Mouse (Mus musculus): Measurements from ENCODE around the gene Syt2.

Syt2 gene

DNA sequence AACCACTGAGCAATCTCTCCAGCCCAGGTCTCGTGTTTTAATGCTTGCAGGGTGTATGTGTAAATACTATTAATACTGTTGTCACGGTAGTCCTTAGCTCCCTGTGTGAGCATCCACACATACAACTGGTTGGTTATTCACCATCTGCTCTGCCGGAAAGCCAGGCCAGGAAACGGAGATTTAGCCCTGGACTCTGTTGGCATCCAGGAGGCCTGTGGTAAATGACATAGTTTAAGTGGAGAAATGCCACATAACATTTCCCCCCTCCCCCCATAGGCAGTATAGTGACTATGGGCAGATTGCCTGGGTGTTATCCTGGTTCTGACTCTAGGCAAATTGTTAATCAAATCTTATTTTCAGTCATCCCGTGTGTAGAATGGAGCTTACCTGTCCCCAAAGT is 4.3 kb downstream of the Syt2 start:
- DNase-seq (ENCODE audit: low spot score in 2 of 2): no peak

DNA sequence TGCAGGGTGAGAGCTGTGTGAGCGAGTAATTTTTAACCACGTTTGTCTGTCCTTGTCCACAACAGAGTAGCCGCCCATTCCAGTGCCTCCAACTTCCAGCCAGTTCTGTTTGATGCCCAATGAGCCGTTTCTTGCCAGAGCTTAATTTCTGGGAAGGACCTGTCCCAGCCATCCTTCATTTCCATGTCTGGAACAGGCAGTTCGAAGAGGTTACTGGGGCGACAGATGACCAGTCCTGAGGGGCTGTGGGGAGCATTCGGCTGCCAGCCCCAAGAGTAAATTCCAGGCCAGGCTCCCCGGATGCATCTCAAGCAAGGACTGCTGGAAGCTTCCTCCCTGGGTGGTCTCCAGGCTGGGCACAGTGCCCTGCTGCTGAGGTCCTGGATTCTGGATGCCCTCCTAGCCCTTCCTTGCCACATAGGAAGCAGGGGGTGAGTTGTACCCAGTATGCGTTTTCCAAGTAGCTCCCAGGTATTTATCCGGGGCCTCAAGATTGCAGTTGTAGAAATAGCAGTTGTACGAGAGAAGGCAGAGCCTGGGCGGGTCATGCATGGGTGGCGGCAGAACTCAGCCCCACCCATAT is 4.9 kb downstream of the Syt2 start:
- DNase-seq (ENCODE audit: low spot score in 2 of 2): no peak

DNA sequence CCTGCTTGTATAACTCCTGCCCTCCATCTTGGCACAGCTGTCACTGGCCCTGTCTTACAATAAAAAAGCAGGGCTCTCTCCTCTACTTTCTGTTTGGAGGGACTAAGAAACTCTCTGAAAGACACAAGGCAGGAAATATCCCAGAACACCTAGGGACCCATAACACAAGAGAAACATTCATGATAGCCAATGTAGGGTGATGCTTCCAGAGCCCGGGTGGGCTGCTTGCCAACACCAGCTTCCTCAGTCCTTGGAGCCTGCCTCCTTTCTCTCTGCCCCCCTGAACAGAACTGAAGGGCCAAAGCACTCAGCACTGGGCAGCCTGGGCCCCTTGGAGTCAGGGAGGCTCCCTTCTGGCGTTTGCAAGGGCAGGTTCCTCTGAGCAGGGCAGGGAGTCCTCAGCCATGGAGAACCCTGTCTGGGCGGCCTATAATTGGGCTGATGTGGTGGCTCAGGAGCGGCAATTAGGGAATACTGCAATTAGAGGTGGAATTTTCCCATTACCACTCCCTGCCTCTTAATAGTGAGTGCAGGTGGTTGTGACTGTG is 5.4 kb downstream of the Syt2 start:
- no peak for DNase-seq (ENCODE audit: low spot score in 2 of 2)

DNA sequence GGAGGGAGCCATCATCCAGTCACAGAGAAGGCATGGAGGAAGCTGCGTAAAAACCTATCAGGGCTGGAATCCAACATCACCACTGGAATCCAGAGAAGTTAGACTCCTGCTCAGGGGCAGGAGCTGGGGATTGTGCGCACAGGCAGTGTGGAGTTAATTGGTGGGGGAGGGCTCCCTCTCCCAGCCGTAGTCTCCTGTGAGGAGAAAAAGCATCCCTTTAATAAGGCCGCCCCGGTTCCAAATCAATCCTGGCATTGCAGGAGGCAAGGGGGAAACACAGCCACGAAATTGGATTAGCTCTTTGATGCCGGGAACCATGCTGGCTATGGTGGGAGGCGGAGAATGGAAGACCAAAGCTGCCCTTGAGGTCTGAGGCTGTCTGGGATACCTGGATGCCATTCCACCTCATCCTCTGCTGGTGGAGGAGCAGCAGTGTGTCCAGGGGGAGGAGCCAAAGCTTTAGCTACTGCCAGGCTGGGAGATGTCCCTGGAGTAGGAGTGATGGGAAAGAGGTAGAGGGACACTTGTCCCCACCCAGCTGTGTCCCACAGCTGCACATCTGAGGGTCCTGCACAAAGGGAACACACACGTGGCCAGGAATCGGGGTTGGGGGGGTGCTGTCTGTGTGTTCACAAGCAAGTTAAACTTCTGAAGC is 7.3 kb downstream of the Syt2 start:
- DNase-seq (ENCODE audit: low spot score in 2 of 2): no peak

DNA sequence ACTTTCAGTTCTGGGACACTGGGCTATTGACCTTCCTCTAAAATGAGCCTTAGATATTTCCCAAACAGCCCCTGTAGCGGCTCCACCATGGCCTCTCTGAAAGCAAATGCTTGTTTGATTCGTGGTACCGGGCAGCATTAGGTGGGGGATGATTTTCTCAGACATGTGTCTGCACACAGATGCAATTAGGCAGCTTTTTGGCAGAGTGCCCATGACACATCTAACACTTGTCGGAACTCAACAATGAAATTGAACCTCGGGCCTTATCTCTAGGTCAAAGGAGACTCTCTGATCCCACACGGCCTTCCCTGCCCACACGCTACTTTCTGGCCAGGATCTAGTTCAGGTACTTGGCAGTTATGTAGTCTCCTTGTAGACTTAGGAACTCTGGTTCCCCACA is 12.4 kb downstream of the Syt2 start:
- DNase-seq (ENCODE audit: low spot score in 2 of 2): no peak

DNA sequence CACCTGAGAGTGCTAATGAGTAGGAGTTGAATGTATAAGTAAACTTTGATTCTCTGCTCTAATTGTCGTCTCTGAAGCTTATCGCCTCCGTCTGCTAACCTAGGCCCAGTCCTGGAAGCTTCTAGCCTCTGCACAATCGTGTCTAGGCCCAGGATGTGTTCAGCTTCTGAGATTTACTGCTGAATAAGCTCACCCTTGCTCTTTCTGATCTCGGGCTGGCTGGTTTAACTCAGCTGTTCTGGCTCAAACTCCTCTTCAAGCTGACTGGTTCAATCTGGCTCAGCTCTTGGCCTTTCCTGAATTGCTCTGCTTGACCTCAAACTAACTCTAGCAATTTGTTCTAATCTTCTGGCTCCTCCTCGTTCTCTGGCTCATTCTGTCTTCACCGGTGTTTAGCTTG is 13.7 kb downstream of the Syt2 start:
- no peak for DNase-seq (ENCODE audit: low spot score in 2 of 2)

- no peak for DNase-seq (ENCODE audit: low spot score in 2 of 2)
Measured at GRCm38 (mm10) chr1:134671234-134672070, 25.0 kb downstream of the Syt2 start.

DNA sequence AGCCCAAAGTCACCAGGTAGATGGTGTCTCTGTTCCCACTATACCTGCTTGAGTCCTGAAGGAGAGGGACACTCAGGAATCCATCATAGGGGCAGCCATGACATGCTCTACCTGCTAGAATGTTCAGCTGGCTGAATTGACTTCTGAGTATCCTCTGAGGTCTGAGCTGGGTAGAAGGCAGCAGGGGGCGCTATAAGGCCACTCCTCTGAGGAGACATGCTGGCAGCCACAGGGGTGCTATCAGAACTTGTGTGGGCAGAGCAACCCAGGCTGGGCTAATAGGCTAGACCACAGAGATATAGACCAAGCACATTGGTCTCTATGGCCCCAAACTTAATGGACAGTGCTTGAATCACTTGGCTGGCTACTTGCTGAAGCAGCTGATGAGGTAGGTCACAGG is 27.8 kb downstream of the Syt2 start:
- DNase-seq (ENCODE audit: low spot score in 2 of 2): no peak

GRCm38 (mm10) chr1:134679445-134679844 is 33.0 kb downstream of the Syt2 start:
- no peak for DNase-seq (ENCODE audit: low spot score in 2 of 2)

GRCm38 (mm10) chr1:134680617-134681016 is 34.1 kb downstream of the Syt2 start:
- DNase-seq (ENCODE audit: low spot score in 2 of 2): no peak

DNA sequence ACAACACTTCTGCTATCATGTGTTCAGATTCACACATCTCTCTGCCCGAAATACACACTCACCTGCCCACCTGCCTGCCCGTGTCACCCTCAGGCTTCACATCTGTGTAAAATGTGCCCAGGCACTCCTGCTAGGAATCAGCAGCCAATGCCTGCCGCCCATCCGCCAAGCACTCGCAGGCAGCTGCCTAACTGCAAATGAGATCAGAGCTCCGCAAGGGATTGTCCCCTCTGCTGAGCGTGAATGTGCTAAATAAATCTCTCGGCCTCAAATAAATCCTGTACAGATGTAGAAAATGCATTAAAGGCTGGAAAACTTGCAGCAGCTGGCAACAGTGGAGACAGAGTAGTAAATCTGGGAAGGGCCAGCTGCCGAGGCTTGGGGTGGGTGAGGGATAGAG is 36.0 kb downstream of the Syt2 start:
- peak in 1 of 2 experiments; percentile 26 for DNase-seq (ENCODE audit: low spot score in 2 of 2)

DNA sequence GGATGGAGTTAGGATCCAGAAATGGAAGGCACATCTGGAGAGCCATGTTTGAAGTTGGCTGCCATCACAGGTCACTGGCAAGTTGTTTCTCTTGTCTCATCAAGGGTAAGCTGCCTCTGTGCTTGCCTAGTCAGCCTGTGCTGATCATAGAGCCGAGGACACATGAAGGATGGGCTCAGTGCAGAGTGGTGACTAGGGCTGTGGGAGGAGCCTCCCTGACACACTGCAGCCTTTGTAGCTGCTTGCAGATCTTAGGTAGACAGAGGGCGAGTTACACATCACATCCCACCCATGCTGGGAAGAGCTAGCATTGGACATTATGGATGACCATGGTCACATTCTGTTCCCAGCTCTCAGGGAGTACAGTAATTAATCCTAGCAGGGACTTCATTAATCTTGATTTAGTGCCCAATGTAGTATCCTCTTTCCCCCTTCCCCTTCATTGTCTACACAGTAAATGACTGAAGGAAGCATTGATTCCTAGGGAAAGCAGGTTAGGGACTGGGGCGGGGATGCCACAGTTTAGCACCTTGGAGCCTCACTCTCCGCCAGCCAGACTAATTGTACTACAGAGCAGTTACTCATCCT is 40.5 kb downstream of the Syt2 start:
- no peak for DNase-seq (ENCODE audit: low spot score in 2 of 2)

DNA sequence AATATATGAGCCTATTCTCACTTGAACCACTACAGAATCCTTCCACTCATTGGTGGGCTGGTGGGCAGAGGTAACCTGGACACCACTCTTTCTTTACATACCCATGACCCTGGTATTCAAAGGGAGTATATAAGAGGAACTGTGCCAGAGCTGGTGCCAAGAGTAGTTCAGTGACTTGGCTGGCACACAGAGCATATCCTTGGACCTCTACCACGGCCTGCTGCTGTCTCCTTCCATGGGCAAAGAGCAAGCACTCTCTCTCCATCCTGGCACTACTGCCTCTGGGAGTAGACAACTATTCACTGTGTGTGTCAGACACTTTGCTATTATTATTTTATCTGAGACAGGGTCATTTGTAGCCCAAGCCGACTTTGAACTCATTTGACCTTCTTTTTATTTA is 49.8 kb downstream of the Syt2 start:
- no peak for DNase-seq (ENCODE audit: low spot score in 2 of 2)

- no peak for DNase-seq (ENCODE audit: low spot score in 2 of 2)
Measured at GRCm38 (mm10) chr1:134697073-134697472, 50.6 kb downstream of the Syt2 start.

GRCm38 (mm10) chr1:134697522-134698250 is 51.2 kb downstream of the Syt2 start:
- no peak for DNase-seq (ENCODE audit: low spot score in 2 of 2)

GRCm38 (mm10) chr1:134698486-134698885 is 52.0 kb downstream of the Syt2 start:
- DNase-seq (ENCODE audit: low spot score in 2 of 2): no peak

DNA sequence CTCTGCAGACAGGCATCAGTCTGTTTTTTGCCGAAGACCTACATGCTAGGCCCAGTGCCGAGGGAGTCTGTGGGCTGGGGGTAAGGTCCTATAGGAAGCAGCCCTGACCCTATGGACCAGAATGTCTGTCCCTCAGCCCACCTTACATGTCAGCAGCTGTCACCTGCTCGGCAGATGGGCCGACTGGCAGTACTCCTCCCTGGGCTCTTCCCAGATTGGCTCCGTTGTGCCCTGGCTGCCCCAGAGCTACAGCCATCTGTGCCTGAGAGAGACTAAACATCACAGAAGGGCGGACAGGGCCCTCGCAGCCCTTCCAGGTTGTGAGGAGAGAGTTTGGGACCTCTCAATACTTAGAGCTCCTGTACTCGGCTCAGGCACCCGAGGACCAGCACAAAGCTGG is 52.9 kb downstream of the Syt2 start:
- DNase-seq (ENCODE audit: low spot score in 2 of 2): no peak

DNA sequence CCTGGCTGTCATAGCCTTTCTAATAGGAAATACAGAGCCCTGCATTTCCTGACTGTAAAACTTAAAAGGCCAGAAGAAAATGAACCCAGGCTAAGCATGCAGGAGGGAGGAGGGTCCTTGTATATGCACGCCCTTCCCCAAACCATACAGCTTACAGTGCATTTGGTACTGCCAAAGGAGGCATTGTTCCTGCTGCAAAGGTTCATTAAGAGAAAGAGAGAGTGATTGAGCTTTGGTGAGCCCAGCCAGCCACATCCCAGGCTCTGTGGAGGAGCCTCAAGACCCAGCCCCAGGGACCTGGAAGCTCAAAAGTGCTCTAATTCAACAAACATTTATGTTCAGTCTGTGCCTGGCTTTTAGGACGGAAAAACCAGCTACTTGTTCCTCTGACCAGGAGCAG is 53.7 kb downstream of the Syt2 start:
- DNase-seq (ENCODE audit: low spot score in 2 of 2): no peak

- no peak for DNase-seq (ENCODE audit: low spot score in 2 of 2)
Measured at GRCm38 (mm10) chr1:134700634-134701033, 54.2 kb downstream of the Syt2 start.

- DNase-seq (ENCODE audit: low spot score in 2 of 2): no peak
Measured at GRCm38 (mm10) chr1:134701191-134701590, 54.7 kb downstream of the Syt2 start.

- DNase-seq (ENCODE audit: low spot score in 2 of 2): no peak
Measured at GRCm38 (mm10) chr1:134703232-134703631, 56.8 kb downstream of the Syt2 start.

Data from left cerebral cortex, adult 9 months (tissue).